9 mouse cellular contexts compared by ENCODE assay signal in genomic region chr3:136325783-136326182, GRCm38 (mm10). TPM values are rescaled to one million over a fixed set of nuclear protein-coding genes. Genes with fewer than 3 reads are reported as not detected.
DNase-seq lines count a peak whose midpoint lies in the region; ATAC-seq lines count a peak whose summit lies in the region.
"Had no signal": no experiment of that assay in that cellular context is flagged by ENCODE, and none has a peak within 500 bp of the region (broad histone marks: within the 10 kb centered on the region; RNA-seq: fewer than 3 reads in every experiment).

TSS of gene Bank1 (minus strand) at chr3:136326066.

- no peaks in the 10 kb centered on the region for H3K36me3 ChIP-seq in heart, embryonic 12.5 days
- no peaks in the 10 kb centered on the region for H3K36me3 ChIP-seq in forebrain, embryonic 10.5 days (replicated peaks)
- H3K36me3 ChIP-seq in hindbrain, embryonic 10.5 days: no peaks in the 10 kb centered on the region

- H3K4me3 ChIP-seq in heart, embryonic 12.5 days: no peak within 1 kb of the TSS
- no peak within 1 kb of the TSS for H3K4me3 ChIP-seq in forebrain, embryonic 10.5 days
- no peak within 1 kb of the TSS for H3K4me3 ChIP-seq in hindbrain, embryonic 10.5 days

- WGBS in heart, embryonic 12.5 days: 58% methylated on average over 5 of the region's 5 CpGs
- 76% methylated on average over 5 of the region's 5 CpGs for WGBS in forebrain, embryonic 10.5 days
- WGBS in hindbrain, embryonic 10.5 days: 82% methylated on average over 5 of the region's 5 CpGs

- H3K27me3 ChIP-seq in heart, embryonic 12.5 days (replicated peaks): no peaks in the 10 kb centered on the region
- H3K27me3 ChIP-seq in forebrain, embryonic 10.5 days (ENCODE audit: poor library complexity, severe bottlenecking): no peaks in the 10 kb centered on the region
- peaks cover 8% of the 10 kb centered on the region for H3K27me3 ChIP-seq in hindbrain, embryonic 10.5 days (ENCODE audit: insufficient read depth, poor library complexity, severe bottlenecking)

- no peak for ATAC-seq in heart, embryonic 12.5 days (ENCODE audit: insufficient number of reproducible peaks, low FRiP score)

- no peak within 1 kb of the TSS for H3K4me2 ChIP-seq in heart, embryonic 12.5 days

- H3K4me1 ChIP-seq in heart, embryonic 12.5 days (replicated peaks): no peaks in the 10 kb centered on the region
- H3K4me1 ChIP-seq in forebrain, embryonic 10.5 days: no peaks in the 10 kb centered on the region
- H3K4me1 ChIP-seq in hindbrain, embryonic 10.5 days (replicated peaks): no peaks in the 10 kb centered on the region

- H3K9me3 ChIP-seq in heart, embryonic 12.5 days (replicated peaks): no peaks in the 10 kb centered on the region
- no peaks in the 10 kb centered on the region for H3K9me3 ChIP-seq in forebrain, embryonic 10.5 days
- H3K9me3 ChIP-seq in hindbrain, embryonic 10.5 days: no peaks in the 10 kb centered on the region

- no peak within 1 kb of the TSS for H3K9ac ChIP-seq in heart, embryonic 12.5 days

- H3K27ac ChIP-seq in heart, embryonic 12.5 days (ENCODE audit: poor library complexity, severe bottlenecking): no peak within 1 kb of the TSS
- no peak within 1 kb of the TSS for H3K27ac ChIP-seq in forebrain, embryonic 10.5 days
- H3K27ac ChIP-seq in hindbrain, embryonic 10.5 days: no peak within 1 kb of the TSS
- H3K27ac ChIP-seq: kidney, postnatal 0 days had no signal

- DNase-seq in heart, adult 11 months: peak; percentile 98
- DNase-seq in adrenal gland, postnatal 10 days: peak; percentile 16
- DNase-seq in kidney, postnatal 14 days: peak; percentile 3
- DNase-seq in lung, postnatal 4 days: peak; percentile 64 to 73
- peak; percentile 16 for DNase-seq in thymus, postnatal 14 days
- no peak for DNase-seq in forebrain, embryonic 10.5 days (ENCODE audit: extremely low spot score, low spot score)
- no peak for DNase-seq in hindbrain, embryonic 10.5 days (ENCODE audit: low spot score)

RNA-seq across cellular contexts. Expression of gene Bank1, which starts in this region (rescaled TPM):
- polyA plus RNA-seq in heart, embryonic 12.5 days (2016; fragmentation: Nextera tagmentation; extraction: Ambion mirVana): 0.24 and 0.28 TPM in 2 replicates
- total RNA-seq in adrenal gland, postnatal 10 days (2021): 1 to 10 TPM; 2.1 to 2.8 TPM
- polyA plus RNA-seq in forebrain, embryonic 10.5 days (2016; fragmentation: Nextera tagmentation; extraction: Ambion mirVana): 0.12 and 0.14 TPM in 2 replicates
- 0.10 and 0.18 TPM in 2 replicates for polyA plus RNA-seq in hindbrain, embryonic 10.5 days (2016; fragmentation: Nextera tagmentation; extraction: Ambion mirVana)

Comparison
In these comparisons a context has a peak if more than half of its experiments do, and no peak if none do; other contexts are left out.
1. DNase-seq: peak in heart, adult 11 months (single experiment), adrenal gland, postnatal 10 days (single experiment), kidney, postnatal 14 days (single experiment), lung, postnatal 4 days (2 of 2) and thymus, postnatal 14 days (single experiment); none in forebrain, embryonic 10.5 days (single experiment) and hindbrain, embryonic 10.5 days (single experiment).